Mouse (Mus musculus) megakaryocyte progenitor cell, adult 5-6 weeks (primary cell): Measurements from ENCODE around the gene Cdc37l1. TPM values are rescaled to one million over a fixed set of nuclear protein-coding genes. Genes with fewer than 3 reads are reported as not detected.

Source experiments
- ATAC-seq: replicated peaks from 2 replicates; pipeline ENCODE4 v1.8.0; 2016; ENCODE audit warnings: mild to moderate bottlenecking, moderate TSS enrichment, inconsistent platforms; ENCODE audit not compliant: poor library complexity
- total RNA-seq, 2 experiments: library from RNA; stranded (forward) in 1 of 2; stranded (reverse) in 1 of 2; fragments of 157-497, 149-512 nt in 1 of 2; fragments of 200-1000 nt in 1 of 2; gene quantifications; 2 replicates each; pipeline versions ENCODE4 v1.2.3 to v1.2.4; 2015 to 2017

The Cdc37l1 gene
- total RNA-seq, 2 experiments from 2014 or later, result 31.0 to 45.0 TPM

DNA sequence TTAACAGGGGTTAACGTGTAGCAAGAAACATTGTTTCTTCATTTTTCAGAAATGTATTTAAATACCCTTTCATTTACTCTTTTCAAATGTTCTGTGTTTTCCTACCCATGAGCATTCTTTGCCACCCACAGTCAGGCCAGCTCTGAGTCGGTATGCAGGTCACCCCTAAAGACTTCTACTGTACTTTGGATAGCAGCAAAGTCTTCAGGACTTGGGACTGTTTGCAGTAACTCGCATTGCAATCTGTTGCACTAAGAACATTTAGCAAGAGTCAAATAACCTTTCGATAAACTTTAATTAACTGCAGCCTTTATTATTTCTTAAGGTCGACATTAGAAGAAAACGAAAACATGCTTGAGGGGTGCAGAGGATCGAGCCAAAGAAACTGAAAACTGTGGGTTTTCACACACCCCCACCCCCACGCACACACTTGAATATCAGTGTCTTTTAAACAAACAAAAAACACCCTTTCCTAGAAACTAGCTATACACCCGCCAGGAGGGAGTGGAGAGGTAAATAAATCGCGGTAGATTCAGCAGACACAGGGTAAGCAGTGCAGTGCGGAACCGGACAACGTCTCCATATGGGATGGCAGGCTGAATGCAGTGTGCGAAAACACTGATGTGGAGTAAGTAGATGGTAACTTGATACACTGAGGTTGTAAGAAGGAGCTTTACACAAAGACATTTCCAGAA is 56.0 kb downstream of the Cdc37l1 start:
- no peak for ATAC-seq

DNA sequence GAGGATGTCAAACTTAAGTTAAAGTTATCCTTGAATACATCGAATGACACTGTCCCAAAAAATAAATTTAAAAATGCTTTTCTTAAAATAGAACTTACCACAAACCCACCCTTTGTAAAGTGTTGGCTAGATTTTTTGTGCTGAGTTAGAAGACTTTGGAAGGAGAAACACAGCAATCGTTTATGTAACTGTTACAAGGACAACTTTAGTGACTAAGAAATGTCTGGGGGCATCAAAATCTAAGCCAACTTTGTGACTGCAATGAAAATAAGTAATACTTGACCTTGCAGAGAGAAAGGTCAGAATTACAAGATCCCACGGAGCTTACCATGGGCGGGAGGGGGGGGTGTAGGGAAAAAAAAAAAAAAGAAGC is 56.8 kb downstream of the Cdc37l1 start:
- ATAC-seq, result no peak

GRCm38 (mm10) chr19:29047334-29048170 is 57.4 kb downstream of the Cdc37l1 start, which contains the start of gene Ak3:
Gene Ak3, minus strand, starts transcription at chr19:29047961.
- ATAC-seq, result peak; percentile 94

GRCm38 (mm10) chr19:29049401-29050075 is 59.4 kb downstream of the Cdc37l1 start:
- ATAC-seq, result no peak

GRCm38 (mm10) chr19:29050186-29050980 is 60.2 kb downstream of the Cdc37l1 start:
- ATAC-seq, result no peak

DNA sequence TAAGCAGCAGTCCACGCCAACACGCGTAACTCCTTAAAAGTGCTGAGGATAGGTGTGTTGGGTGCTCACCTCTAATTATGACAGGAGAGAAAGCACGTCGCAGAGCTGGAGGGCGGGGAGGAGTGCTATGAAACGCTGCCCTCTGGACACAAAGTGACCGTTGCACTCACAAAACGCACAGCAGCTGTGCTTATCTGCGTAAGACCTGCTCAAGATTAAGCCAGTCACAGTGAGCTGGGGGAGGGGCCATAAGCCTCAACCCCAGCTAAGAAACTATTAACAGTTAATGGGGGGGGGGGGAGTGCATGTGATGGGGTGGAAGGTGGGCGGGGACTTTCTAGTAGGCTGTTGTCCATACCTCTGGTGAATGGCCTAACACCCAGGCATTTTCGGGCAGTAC is 62.6 kb downstream of the Cdc37l1 start:
- no peak for ATAC-seq

DNA sequence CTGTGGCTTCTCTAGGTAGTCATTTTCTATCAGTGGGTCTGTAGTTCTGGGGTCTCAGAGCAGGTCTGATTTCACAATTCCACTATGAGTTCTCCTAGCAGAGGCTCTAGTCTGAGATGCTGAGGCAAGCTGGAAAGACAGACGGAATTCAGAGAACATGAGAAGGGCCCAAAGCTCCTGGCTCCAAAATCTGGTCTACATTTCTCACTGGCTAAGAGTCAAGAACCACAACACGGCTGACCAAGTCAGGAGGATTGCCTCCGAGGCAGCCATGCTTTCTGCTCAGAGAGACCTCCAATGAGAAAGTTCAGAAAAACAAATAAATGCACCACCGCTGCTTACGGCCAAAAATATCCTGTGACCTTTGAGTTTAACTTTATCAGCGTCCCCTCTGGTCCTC is 64.4 kb downstream of the Cdc37l1 start:
- no peak for ATAC-seq

DNA sequence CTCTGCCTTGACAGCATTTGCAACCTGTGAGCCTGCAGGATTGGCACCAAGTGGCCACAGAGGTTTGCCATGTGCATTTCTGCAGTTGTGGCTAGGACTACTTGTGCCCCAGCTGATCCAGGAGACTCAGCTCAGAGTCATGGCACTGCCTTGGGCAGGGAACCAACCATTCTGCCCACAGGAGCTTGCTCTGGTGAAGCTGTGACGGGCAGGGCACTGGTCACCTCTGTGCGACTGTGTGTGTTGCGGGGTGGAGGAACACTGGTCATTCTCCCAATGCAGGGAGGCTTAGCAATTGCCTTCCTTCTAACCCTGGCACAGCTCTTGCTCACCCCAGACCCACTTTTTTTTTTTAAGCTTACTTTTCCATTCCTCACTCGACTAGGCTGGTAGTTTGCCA is 65.3 kb downstream of the Cdc37l1 start:
- no peak for ATAC-seq

DNA sequence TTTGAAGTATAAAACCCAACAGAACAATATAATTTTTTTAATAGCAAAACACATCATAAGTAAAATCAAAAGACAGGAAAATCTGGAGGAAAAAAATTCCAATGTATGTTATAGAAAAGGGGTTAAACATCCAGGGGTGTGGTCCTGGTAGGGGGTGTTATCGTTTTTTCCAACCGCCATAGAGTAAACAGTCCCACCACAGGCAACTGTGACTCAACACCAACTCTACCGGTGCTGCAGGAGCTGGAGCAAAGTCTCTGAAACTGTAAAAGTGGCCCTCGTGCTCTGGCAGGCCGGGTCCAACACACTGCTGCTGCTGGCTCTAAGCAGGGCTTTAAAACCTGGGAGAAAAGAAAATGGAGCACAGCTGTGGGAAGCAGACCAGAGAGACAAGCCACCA is 68.6 kb downstream of the Cdc37l1 start:
- no peak for ATAC-seq

DNA sequence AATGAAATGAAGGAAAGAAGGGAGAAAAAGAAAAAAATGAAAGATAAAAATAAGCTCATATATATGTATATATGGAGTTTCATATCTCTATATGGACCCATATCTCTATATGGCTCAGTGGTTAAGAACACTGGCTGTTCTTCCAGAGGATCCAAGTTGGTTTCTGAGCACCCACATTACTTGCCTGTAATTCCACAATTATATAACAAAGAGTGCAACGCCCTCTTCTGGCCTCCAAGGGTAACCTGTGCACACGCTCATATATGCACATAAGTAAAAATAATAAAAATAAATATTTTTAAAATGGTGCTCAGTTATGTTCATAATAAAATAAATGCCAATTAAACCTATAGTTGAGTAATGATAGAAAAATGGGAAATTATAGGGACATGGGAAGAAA is 69.5 kb downstream of the Cdc37l1 start:
- ATAC-seq, result no peak

- ATAC-seq, result no peak
Observed at GRCm38 (mm10) chr19:29060299-29060698, 70.1 kb downstream of the Cdc37l1 start.

DNA sequence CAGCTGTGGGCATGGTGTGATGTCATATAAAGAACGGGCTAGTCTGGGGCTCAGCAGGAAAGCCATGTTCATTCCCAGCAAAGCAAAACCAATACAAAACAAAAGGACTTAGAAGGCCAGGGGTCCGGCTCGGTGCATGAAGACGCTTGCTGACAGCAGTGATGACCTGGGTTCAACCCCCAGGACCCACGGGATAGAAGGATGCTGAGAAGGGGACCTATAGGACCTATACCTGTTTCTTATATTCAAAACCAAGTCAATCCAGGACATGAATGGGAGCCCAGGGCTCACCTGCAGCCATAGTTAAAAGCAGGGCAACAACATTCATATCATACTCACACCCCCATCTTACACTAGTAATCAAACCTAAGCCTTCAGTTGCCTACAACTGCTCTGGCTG is 72.9 kb downstream of the Cdc37l1 start:
- no peak for ATAC-seq

DNA sequence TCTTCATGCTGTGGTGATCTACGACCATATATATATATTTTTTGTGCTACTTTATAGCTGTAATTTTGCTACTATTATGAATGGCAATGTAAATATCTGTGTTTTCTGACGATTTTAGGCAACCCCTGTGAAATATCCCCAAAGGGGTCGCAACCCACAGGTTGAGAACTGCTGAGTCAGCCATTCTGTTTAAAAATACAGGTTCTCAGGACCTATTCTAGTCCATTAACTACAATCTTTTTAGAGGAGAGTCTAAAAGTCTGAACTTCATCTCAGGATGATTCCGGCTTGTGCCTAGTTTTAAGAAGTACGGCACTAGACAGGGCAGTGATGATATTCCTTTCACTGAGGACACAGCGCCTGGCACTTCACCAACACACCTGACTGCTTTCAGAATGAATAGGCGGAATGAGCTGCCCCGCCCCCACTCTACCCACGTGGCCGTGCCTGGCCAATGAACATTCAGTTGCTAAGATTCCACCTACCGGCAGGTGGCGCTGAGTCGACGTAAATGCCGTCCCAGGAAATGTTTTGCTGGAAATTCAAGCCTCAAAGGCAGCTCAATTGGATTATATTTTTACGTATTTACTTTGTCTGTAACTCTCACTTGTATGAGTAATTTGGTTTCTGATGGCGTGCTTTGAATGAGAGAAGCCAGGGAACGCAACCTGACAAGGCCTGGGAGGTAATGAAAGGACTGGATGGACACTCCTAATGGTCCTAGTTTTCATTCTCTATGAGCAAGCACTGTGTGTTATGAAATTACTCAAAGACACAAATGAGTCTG is 73.6 kb downstream of the Cdc37l1 start:
- peak; percentile 75 for ATAC-seq

DNA sequence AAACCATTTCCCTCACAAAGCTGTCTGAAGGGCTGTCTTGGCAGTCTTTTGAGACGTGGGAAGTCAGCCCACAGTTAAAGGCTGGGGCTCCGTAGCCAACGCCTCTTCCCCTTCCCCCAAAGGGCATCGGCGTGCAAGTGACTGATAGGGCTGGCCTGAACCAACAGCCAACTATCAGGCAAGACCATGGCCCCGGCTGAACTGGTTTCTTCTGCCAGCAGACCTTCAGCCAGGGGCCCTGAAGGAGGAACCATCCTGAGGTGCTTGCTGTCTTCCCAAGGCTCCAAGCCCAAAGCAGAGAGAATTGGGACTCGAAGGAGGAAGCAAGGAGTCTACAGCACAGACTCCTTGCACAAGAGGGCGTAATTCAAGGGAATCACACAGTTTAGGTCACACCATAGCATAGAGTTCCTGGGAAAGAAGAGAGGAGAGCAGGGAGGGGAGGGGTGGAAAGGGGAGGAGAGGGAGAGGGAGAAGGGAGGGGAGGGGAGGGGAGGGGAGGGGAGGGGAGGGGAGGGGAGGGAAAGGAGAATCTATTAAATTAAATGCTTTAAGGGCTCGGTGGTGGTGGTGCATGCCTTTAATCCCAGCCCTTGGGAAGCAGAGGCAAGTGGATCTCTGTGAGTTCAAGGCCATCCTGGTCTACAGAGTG is 74.4 kb downstream of the Cdc37l1 start:
- ATAC-seq, result peak; percentile 73

DNA sequence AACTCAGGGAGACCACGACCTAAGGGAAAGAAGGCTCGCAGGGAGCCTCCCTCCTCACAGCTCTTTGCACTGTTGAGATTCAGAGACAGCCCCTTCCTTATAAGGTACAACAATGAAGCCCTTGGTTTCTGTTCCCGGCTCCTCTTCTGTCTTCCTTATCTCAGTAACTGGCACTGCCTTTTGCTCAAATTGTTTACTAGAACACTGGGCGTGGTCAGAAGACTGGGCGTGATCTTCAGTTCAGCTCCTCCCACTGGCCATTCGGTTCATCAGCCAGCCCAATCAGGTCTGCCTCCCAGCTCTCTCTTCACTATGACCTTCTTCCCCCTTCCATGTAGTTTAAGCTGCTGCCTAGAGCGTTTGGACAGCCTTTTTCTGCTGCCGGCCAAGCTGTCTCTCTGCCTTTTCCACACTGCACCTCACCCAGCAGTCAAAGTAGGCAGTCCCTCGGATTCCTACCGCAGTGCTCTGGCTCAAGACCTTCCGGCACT is 76.9 kb downstream of the Cdc37l1 start:
- peak; percentile 77 for ATAC-seq

DNA sequence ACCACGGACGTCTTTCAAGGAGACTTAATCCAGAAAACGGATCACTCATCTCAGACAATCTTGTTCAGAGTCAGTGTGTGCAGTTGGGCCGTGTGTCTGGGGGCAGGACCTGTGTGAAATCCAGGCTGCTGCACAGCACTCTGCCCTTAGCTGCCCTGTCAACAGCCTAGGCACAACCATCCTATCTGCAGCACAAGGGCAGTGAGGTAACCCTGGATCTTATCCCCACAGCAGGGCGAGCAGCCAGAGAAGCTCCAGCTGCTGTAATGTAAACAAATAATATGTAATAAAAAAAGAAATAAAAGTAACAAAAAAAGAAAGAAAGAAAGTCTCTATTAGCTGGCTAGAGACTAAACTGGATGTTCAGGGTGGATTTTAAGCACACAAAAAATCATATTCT is 79.0 kb downstream of the Cdc37l1 start:
- ATAC-seq, result no peak

- no peak for ATAC-seq
Observed at GRCm38 (mm10) chr19:29074802-29075201, 84.7 kb downstream of the Cdc37l1 start.
